Mouse (Mus musculus) neural tube, embryonic 14.5 days (tissue): ENCODE results near the gene Spag9. TPM values are rescaled to one million over a fixed set of nuclear protein-coding genes. Genes with fewer than 3 reads are reported as not detected.

ENCODE experiments used
- ATAC-seq: fragments of 200-750 bp; cut with Nextera tagmentation; 2 replicates; pipeline ENCODE4 v1.8.0; 2017; ENCODE audit warnings: low read depth, mild to moderate bottlenecking, moderate TSS enrichment, moderate library complexity
- H3K27ac ChIP-seq: fragments of 300-500 bp; sonication (generic); 2 replicates; pipeline ENCODE4 v1.5.1; 2014; ENCODE audit warnings: low read depth, mild to moderate bottlenecking, control low read depth, low read length, moderate library complexity, mixed read lengths
- H3K27me3 ChIP-seq: fragments of 300-500 bp; sonication (generic); 2 replicates; pipeline ENCODE4 v1.6.1; 2014; ENCODE audit warnings: low read length; ENCODE audit not compliant: control insufficient read depth, insufficient read depth
- H3K36me3 ChIP-seq: fragments of 300-500 bp; sonication (generic); 2 replicates; pipeline ENCODE4 v1.6.1; 2014; ENCODE audit warnings: low read length, mixed read lengths; ENCODE audit not compliant: control insufficient read depth, insufficient read depth
- H3K4me1 ChIP-seq: fragments of 300-500 bp; sonication (generic); 2 replicates; pipeline ENCODE4 v1.6.1; 2014; ENCODE audit warnings: low read length; ENCODE audit not compliant: control insufficient read depth, insufficient read depth
- H3K4me2 ChIP-seq: fragments of 300-500 bp; sonication (generic); 2 replicates; pipeline ENCODE4 v1.6.1; 2014; ENCODE audit warnings: mild to moderate bottlenecking, low read depth, low read length, control low read depth
- H3K4me3 ChIP-seq: fragments of 300-500 bp; sonication (generic); 2 replicates; pipeline ENCODE4 v1.5.1; 2014; ENCODE audit warnings: low read depth, low read length, control low read depth, mixed read lengths
- H3K9ac ChIP-seq: fragments of 300-500 bp; sonication (generic); replicated peaks from 2 replicates; pipeline ENCODE4 v1.6.1; 2014; ENCODE audit warnings: low read depth, mild to moderate bottlenecking, control low read depth, low read length, mixed read lengths
- H3K9me3 ChIP-seq: fragments of 300-500 bp; sonication (generic); 2 replicates; pipeline ENCODE4 v1.6.1; 2016; ENCODE audit warnings: low read length; ENCODE audit not compliant: control insufficient read depth
- WGBS: fragments of 180-500 bp; shearing (Covaris S2); extraction: QIAGEN DNeasy Blood & Tissue Kit; methylation state at CpG from one replicate; pipeline ENCODE4 v1.1.7; 2014; 5-methylcytosine and 5-hydroxymethylcytosine counted together
- polyA plus RNA-seq: library from polyadenylated mRNA; unstranded; fragments of >200 nt; fragmentation: Nextera tagmentation; extraction: Ambion mirVana; gene quantifications from 2 replicates; pipeline ENCODE4 v1.2.1, GENCODE M21; 2014

Spag9 gene
- polyA plus RNA-seq, 1 experiment from 2014 or later, result 126 TPM

DNA sequence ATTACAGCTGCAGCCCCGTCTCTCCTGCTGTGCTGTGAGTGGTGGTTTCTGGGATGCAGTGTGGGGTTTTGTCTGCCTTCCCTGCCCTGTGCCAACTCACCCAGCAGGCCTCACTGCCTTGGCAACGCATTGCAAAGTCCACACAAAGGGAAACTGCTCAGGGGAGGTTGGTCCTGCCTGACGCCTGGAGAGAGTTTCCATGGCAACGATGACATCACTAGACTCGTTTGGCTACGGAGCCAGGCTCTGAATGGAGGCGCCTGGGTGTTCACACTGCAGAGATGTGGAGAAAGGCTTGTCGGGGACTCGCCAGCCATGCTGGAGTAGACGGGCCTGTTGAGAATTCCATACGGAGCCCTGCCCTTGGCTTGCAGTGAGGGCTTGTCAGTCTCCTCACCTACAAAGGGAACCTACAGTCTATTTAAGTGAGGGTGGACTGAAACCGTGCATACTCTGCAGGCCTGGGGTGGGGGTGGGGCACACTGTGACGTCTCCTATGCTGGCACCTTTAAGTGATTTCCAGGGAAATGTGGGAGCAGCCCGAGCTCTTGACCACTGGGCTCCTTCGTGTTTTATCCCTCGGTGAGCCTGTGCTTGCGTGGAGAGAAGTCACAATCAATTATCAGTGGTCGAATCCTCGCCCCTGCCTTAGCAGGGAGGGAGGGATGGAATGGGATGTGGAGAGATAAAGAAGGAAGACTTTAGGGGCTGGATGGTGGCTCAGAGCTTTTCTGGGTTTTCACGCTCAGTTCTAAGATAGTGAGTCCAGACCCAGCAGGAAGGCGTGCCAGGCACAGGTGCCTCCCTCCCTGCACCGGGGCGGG, 164.8 kb downstream of the Spag9 start:
- peak overlapping the region; percentile 38 for H3K4me2 ChIP-seq
- peak overlapping the region; percentile 53 for H3K9ac ChIP-seq
- H3K36me3 ChIP-seq, result no peaks in the 10 kb centered on the region
- no peaks in the 10 kb centered on the region for H3K9me3 ChIP-seq
- H3K4me3 ChIP-seq, result 0 out of 2 replicates have a peak overlapping the region, but pooled peaks have one; percentile 13
- 2% methylated on average over 23 of the region's 23 CpGs for WGBS
- peak overlapping the region; percentile 99 for H3K27ac ChIP-seq
- ATAC-seq, result peak; percentile 96
- peaks cover 25% of the 10 kb centered on the region for H3K4me1 ChIP-seq
- H3K27me3 ChIP-seq, result no peaks in the 10 kb centered on the region

DNA sequence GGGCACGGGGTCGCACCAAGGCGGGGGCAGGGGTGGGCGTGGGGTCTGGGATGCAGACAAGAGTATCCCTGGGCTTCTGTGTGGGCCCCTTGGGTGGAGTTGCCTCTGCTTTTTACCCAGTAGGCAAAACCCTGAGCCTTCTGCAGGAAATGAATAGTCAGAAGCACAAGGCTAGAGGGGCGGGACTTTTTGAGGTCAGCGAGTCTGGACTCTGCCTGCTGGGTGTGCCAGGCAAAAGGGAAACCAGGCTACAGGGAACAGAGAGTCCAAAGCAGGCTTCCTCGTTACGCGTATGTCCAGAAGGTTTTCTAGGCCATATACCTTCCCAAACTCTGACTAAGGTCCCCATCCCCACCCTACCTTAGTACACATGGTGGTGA, 165.4 kb downstream of the Spag9 start:
- Histone ChIP-seq H3K9ac (peak overlapping the region; percentile 53), H3K27me3 (no peaks in the 10 kb centered on the region), H3K4me2 (peak overlapping the region; percentile 38), H3K27ac (peak overlapping the region; percentile 99), H3K4me1 (peaks cover 25% of the 10 kb centered on the region), H3K9me3 (no peaks in the 10 kb centered on the region), H3K4me3 (no peak overlapping the region), H3K36me3 (no peaks in the 10 kb centered on the region)
- ATAC-seq, result no peak; the same call in 1 of the 2 replicates
- WGBS, result 20% methylated on average over 9 of the region's 9 CpGs

DNA sequence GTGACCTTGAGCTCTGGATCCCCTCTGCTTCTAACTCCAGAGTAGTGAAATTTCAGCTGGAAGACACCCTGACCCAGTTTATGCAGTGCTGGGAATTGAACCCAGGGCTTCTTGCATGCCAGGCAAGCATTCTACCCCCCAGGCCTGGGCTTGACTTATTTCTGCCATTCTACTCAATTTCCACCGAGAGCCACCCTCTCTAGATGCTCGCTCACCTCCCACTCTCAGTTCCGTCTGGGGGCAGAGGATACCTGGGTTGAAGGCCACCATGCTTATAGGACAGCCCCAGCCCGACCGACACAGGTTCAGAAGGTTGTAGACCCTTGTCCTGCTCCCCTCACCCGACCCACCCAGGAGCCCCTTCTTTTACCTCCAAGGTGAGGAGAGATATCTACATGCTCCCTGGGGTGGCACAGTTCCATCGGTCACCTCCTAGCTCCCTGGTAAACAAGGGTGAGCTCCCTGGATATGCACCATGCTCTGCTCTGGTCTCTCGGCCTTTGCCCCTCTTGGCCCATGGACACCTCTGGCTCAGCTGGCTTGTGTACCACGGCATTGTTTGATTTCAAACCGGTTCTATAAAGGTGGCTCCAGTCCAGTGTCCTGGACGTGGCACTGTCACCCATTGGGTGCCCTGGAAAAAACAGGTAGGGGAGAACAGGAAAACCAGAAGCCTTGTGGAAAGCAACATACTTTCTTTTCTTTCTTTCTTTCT, 166.1 kb downstream of the Spag9 start:
- Histone ChIP-seq H3K27ac (peak overlapping the region; percentile 99), H3K27me3 (no peaks in the 10 kb centered on the region), H3K4me3 (no peak overlapping the region), H3K4me1 (peaks cover 25% of the 10 kb centered on the region), H3K9ac (no peak overlapping the region), H3K9me3 (no peaks in the 10 kb centered on the region), H3K4me2 (no peak overlapping the region), H3K36me3 (no peaks in the 10 kb centered on the region)
- WGBS, result 89% methylated on average over 11 of the region's 11 CpGs
- ATAC-seq, result no peak

DNA sequence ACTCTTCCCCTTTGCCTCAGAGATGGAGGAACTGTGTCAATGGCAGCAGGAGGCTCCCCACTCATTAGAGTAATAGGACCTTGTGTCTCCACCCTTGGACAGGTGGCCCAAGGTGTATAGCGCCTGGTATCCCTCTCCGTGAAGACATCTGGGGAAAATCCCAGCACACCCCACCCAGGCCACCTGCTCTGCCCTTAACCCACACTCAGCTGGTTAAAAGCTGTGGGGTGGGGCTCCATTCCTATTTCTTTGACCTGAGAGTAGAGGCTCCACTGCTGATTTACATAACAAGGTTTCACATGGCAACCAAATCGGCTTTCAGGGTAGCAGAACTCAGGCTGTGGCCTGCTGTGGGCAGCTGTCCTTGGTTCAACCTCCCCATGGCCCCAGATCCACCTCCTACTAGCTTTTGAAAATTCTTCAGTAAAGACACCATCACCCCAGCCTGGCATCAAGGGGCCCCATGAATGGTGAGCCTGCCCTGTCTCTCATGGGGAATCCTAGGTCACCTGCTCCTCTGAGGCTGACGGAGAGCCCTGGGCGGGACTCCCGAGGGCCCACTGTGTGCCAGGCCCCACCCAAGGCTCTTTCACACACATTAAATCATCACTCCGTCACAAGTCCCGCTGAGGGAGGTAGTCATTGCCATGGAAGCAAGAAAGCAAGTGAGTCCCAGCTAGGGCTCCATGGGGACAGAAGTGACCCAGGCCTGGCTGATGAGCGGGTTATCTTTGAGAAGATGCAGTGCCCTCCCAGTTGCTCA, 167.3 kb downstream of the Spag9 start:
- Histone ChIP-seq H3K27ac (no peak overlapping the region), H3K9ac (no peak overlapping the region), H3K4me2 (no peak overlapping the region), H3K36me3 (no peaks in the 10 kb centered on the region), H3K9me3 (no peaks in the 10 kb centered on the region), H3K4me1 (peaks cover 25% of the 10 kb centered on the region), H3K4me3 (no peak overlapping the region), H3K27me3 (no peaks in the 10 kb centered on the region)
- ATAC-seq, result no peak
- 41% methylated on average over 9 of the region's 9 CpGs for WGBS

DNA sequence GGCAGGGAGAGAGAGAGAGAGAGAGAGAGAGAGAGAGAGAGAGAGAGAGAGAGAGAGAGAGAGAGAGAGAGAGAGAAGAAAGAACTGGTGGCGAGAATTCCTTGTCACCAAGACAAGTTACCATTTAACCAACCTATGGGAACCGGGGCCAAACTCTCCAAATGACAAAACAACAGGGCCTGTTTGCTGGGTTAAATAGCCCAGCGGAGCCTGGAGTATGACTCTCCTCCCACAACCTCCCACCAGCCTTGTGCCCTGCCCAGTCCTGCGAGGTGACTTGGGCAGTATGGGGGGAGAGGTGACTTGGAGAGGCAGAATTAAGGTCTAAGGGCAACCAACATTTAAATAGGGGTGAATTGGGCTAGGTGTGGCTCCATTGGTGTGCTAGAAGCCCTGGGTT, 169.9 kb downstream of the Spag9 start:
- H3K4me2 ChIP-seq, result no peak overlapping the region
- H3K27me3 ChIP-seq, result no peaks in the 10 kb centered on the region
- no peak overlapping the region for H3K4me3 ChIP-seq
- H3K9me3 ChIP-seq, result no peaks in the 10 kb centered on the region
- H3K36me3 ChIP-seq, result no peaks in the 10 kb centered on the region
- no peak overlapping the region for H3K9ac ChIP-seq
- peaks cover 5% of the 10 kb centered on the region for H3K4me1 ChIP-seq
- 80% methylated on average over 4 of the region's 4 CpGs for WGBS
- no peak overlapping the region for H3K27ac ChIP-seq
- ATAC-seq, result no peak

DNA sequence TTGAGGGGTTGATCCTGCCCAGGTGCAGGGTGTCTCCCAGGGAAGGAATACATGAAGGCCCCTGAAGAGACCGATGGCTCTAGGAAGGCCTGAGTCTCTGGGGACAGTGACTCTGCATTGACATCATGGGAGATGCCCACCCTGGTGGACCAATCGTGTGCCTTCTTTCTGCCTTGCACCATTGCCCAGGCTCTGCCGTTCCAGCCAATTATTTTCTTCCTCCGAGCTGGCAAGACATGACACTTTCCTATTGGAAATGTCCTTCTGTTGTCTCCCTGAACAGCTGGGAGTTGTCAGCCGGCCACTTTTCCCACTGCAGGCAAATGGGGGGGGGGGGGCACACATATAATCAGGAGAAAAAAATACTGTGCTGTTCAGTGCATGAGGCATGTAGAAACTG, 172.3 kb downstream of the Spag9 start:
- Histone ChIP-seq H3K4me2 (no peak overlapping the region), H3K4me1 (no peaks in the 10 kb centered on the region), H3K27ac (0 out of 2 replicates have a peak overlapping the region, but pooled peaks have one; percentile 28), H3K4me3 (no peak overlapping the region), H3K36me3 (no peaks in the 10 kb centered on the region), H3K9me3 (no peaks in the 10 kb centered on the region), H3K27me3 (no peaks in the 10 kb centered on the region), H3K9ac (no peak overlapping the region)
- no peak; the same call in 1 of the 2 replicates for ATAC-seq
- 37% methylated on average over 5 of the region's 5 CpGs for WGBS

DNA sequence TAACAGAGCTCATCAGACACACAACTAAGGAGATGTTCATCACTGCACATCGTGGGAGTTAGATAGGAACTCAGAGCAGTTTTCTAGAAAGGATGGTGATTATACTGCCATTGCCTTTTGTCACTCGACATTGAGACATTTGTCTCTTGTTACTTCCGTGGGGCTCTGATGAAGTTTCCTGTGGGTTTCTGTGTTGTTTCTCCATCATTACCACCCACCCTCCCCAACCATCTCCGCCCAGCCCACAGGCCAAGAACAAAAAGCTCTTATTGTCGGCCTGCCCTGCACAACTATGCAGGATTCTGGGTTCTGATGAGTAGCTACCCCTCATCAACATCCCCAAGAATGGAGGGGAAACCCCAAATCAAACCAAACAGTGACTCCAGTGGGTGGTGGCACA, 173.7 kb downstream of the Spag9 start:
- Histone ChIP-seq H3K9ac (no peak overlapping the region), H3K4me1 (no peaks in the 10 kb centered on the region), H3K27ac (no peak overlapping the region), H3K4me2 (no peak overlapping the region), H3K36me3 (no peaks in the 10 kb centered on the region), H3K9me3 (no peaks in the 10 kb centered on the region), H3K4me3 (no peak overlapping the region), H3K27me3 (no peaks in the 10 kb centered on the region)
- no peak for ATAC-seq
- 71% methylated on average over 5 of the region's 5 CpGs for WGBS

DNA sequence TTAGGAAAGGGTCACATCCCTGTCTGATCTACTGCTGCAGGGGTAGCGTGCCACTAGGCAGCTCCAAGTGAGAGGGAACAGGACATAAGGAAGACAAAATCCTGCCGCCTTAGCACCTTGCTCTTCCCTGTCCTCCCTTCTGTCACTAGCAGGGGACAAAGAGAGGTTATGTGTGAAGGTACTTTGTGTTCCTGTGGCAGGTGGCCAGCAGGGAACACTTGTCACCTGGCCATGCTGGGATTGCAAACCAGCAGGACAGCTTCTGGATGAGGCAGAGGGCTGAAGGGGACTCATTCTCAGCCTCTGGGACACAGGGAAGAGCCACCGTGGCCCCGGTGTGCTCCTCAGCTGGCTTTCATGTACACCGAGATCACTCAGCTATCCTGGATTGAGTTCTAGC, 175.8 kb downstream of the Spag9 start:
- Histone ChIP-seq H3K9ac (no peak overlapping the region), H3K27ac (no peak overlapping the region), H3K9me3 (no peaks in the 10 kb centered on the region), H3K36me3 (no peaks in the 10 kb centered on the region), H3K4me2 (no peak overlapping the region), H3K4me1 (0 out of 2 replicates have a peak, but pooled peaks cover 4% of the 10 kb centered on the region), H3K27me3 (no peaks in the 10 kb centered on the region), H3K4me3 (no peak overlapping the region)
- WGBS, result 85% methylated on average over 5 of the region's 5 CpGs
- no peak for ATAC-seq
